Mouse (Mus musculus): ENCODE results near the gene Zfp341. TPM values are rescaled to one million over a fixed set of nuclear protein-coding genes. Genes with fewer than 3 reads are reported as not detected.

The Zfp341 gene
- under 1 TPM; 0.44 to 0.58 TPM for polyA plus RNA-seq (2017; shearing (Covaris generic))

DNA sequence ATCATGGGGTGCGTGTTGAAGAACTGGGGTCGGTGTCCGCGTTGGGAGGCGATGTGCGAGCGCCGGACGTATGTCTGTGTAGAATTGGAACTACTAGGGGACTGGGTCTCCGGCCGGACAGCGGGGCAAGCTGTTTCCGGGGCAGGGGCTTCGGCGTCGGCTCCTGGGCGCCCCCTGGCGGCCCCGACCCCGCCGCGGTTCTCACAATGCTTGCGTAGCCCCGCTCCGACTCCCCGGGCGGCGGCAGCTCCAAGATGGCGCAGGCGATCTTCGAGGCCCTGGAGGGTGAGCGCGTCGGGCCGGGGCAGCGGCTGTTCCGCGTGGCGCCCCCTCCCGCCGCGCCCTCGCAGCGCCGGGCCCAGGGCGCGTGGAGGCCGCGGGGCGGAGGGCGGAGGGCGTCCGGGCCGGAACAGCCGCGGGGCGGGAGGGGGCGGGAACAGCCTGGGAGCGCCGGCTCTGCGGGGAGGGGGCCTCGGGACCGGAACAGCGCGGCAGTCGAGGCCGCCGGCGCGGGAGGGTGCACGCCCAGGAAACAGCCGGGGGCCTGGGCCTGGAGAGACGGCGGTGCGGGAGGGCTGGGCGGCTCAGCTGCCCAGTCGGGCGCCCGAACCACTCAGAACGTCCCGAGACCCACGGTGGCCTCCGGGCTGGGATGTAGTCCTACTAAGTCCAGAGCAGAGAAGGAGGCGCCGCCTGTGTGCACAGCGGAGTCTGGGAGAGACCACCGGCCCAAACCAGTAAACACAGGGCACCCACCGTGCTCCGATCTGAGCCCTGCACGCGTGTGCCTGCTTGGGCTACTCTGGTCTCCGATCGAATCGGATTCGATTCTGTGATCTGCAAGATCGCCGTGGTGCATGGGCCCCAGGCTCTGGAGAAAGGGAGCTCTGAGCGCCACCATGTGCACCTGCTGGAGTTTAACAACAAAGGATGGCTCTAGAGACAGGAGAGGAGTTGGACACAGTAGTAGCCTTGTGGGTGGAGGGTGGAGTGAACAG lies at the start of gene Zfp341, which contains the start of gene 4930519P11Rik:
TSS of gene Zfp341 (plus strand) at position 180 of the 998 bp plus-strand sequence.
TSS of gene 4930519P11Rik (minus strand) at position 320 of the 998 bp plus-strand sequence.

DNA sequence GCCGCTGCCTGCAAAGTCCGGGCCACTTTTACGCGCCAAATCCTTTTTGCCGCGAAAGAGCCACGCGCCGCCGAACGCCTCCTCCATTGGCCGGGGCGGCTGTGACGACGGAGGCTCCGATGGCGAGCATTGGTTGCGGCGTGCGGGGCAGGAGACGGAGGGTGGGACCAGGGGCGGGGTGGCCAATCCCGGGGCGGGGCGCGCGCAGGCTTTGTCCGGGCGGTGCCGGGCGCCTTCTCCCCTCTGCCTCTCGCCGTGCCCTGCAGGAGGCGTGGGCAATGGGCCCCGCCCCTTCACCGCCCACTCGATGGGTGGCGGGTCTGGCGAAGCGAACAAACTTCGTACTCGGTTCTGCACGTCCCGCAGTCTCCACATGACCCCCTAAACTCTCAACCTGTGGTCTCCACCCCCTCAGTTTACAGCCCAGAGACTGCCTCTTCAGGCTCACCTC lies 43.2 kb upstream of the Zfp341 start, which contains the start of gene E2f1:
TSS of gene E2f1 (minus strand) at position 57 of the 451 bp plus-strand sequence.

DNA sequence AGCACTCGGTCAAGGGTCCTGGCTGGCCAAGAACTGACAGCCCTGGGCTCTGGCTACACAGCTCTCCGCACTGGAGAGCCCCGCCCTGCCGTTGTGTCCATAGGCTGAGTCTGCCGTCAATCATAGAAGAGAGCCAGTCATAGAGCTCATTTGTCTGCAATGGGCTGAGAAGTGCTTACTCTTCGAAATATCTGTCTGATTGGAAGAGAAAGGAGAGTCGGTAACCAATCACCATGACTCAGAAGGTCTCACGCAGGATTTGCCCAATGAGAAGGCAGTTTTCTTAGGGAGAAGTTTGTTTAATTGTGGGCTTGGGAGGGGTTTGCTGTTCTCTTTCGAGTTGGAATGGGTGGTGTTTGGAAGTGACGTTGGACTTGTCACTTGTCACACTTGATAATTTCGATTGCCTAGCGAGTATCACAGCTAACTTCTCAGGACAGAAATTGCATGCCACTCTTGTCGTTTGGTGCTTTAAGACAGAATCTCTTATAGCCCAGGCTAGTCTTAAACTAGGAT lies 9.4 kb upstream of the Zfp341 start, which contains the start of gene Pxmp4:
TSS of gene Pxmp4 (minus strand) at position 71 of the 516 bp plus-strand sequence.

DNA sequence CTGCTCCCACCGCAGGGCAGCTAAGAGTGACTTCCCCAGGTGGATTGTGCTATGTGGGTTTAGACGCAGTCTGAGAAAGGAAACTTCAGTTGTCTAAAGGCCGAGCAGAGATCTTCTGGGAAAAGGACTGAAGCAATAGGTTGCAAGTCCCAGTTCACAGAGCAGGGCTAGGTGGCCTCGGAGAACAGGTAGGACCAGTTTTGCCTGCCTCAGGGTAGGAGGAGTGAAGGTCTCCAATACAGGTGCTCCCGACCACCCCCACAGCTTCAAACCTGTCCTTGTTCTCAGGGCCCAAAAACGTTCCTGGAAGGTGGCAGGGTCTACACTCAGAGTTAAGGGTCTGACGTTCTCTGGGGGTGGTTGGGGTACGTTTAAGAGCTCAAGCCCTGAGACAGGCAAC lies 38.3 kb downstream of the Zfp341 start, which contains the start of gene Chmp4b:
TSS of gene Chmp4b (plus strand) at position 343 of the 400 bp plus-strand sequence.

Other genes starting within 250 kb of the Zfp341 start
- 10 to 100 TPM; 17.7 to 32.1 TPM for gene Cdk5rap1, start 240.3 kb upstream of the Zfp341 start, polyA plus RNA-seq (2017; shearing (Covaris generic))
- gene Snta1, start 205.2 kb upstream of the Zfp341 start, polyA plus RNA-seq (2017; shearing (Covaris generic)) = under 1 TPM in 1 of 2 experiments, not detected in 1; 0.37 TPM
- 10 to 100 TPM; 21.1 to 27.1 TPM for gene Cbfa2t2, start 176.8 kb upstream of the Zfp341 start, polyA plus RNA-seq (2017; shearing (Covaris generic))
- 1 to 10 TPM in 1 of 2 experiments, not detected in 1; 2.2 TPM for gene 1700003F12Rik, start 66.2 kb upstream of the Zfp341 start, polyA plus RNA-seq (2017; shearing (Covaris generic))
- under 1 TPM in 1 of 2 experiments, not detected in 1; 0.18 TPM for gene Actl10, start 61.5 kb upstream of the Zfp341 start, polyA plus RNA-seq (2017; shearing (Covaris generic))
- gene Necab3, start 54.4 kb upstream of the Zfp341 start, polyA plus RNA-seq (2017; shearing (Covaris generic)) = under 1 TPM; 0.55 to 0.75 TPM
- gene E2f1, start 43.4 kb upstream of the Zfp341 start, polyA plus RNA-seq (2017; shearing (Covaris generic)) = 1 to 10 TPM; 9.0 to 9.8 TPM
- 10 to 100 TPM; 26.8 to 32.7 TPM for gene Pxmp4, start 9.6 kb upstream of the Zfp341 start, polyA plus RNA-seq (2017; shearing (Covaris generic))
- under 1 TPM in 1 of 2 experiments, not detected in 1; 0.61 TPM for gene 4930519P11Rik, start 140 bp downstream of the Zfp341 start, polyA plus RNA-seq (2017; shearing (Covaris generic))
- 10 to 100 TPM; 16.0 to 18.1 TPM for gene Chmp4b, start 38.4 kb downstream of the Zfp341 start, polyA plus RNA-seq (2017; shearing (Covaris generic))
- gene Gm14214, start 156.7 kb downstream of the Zfp341 start, polyA plus RNA-seq (2017; shearing (Covaris generic)) = under 1 TPM in 1 of 2 experiments, not detected in 1; 0.54 TPM
- gene Raly, start 177.8 kb downstream of the Zfp341 start, polyA plus RNA-seq (2017; shearing (Covaris generic)) = 100 to 1,000 TPM; 165 to 193 TPM
- 1 to 10 TPM in 1 of 2 experiments, under 1 TPM in 1; 0.84 to 1.6 TPM for gene a, start 178.1 kb downstream of the Zfp341 start, polyA plus RNA-seq (2017; shearing (Covaris generic))

All from activated CD4-positive, CD25-positive, alpha-beta regulatory T cell (primary cell).